Mouse (Mus musculus): ENCODE results near the gene Rspo4. TPM values are rescaled to one million over a fixed set of nuclear protein-coding genes. Genes with fewer than 3 reads are reported as not detected.

The Rspo4 gene
- not detected for polyA plus RNA-seq (2017; shearing (Covaris generic))

DNA sequence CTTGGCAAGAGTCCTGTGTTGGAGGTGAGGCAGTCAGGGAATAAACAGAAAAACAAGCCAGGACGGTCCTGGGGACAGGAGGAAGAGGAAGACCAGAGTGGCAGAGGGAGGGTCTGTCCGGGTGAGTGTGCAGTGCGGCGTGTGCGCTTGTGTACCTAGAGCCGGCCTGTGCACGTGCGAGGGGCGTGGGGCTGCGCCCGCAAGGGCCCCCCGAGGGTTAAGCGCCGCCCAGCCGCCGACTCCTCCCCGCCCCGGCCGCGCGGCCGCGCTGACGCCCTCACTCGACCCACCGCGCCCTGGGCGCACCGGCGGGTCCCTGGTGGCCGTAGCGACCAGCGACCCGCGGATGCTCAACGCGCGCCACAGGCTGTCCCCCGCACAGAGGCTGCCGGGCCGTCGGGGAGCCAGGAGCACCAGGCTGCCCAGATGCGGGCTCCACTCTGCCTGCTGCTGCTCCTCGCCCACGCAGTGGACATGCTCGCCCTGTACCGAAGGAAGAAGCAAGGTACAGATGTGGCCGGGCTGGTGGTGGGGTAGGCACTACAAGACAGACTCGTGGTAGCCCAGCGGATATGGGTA lies at the start of gene Rspo4:
Gene Rspo4, plus strand, starts transcription at position 280 of the 579 bp plus-strand sequence.
- no peak for ATAC-seq

DNA sequence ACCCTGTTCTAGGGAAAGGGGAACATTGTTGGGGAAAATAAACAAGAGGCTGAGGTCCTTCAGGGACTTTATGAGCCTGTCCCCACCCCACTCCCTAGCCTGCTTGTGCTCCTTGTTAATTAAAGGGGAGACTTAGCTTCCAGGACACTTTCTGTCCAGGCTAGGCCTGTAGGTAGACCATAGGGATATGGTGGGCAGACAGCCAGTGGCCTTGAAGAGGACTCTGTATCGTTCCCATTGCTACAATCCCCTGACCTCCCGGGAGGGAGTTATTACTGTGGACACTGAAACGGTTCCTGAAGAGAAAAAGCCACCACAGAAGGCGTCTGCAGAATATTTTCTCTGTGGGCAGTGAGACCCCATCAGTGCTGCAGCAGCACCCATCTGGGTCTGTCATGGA lies 27.1 kb upstream of the Rspo4 start:
- no peak for ATAC-seq

DNA sequence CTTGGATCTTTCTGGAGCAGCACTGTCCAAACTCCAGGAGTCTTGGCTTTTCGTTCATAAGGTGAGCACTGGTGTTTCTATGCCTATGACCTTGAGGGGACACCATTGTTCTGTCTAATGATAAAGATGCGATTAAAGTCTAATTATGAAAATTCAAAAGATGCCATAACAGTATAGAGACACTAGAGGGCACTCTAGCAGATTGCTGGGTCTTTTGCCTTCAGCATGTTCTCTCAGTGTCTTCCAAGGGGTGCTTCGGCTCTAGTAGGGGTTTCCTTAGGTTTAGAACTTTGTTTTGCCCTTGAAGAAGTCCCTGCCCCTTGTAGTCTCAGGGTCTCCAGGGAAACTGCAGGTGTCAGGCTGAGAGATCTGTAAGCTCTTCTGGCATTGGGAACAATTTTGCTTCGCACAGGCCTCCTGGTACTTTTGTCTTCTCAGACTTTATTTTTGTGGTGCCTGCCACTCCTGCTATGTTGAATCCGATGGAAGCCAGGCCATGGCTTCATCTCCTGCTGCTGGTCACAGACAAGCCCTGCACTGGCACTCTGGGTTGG lies 19.6 kb downstream of the Rspo4 start:
- no peak for ATAC-seq

DNA sequence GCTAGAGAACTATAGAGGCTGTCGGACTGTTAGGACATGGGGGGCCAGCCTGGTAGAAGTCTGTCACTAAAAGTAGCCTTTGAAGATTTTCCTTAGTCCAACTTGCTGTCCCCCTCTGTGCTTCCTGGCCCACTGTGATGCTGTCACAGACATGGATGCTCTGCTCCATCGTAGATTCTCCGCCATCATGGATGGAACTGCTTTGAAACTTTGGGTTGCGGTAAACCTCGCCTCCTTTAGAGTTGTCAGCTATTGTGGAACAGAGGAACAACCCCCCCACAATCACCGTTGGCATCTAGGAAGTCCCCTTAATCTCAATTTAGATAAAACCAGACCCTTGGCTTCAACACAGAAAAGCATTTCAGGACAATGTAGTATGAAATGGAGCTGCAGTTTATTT lies 22.2 kb downstream of the Rspo4 start:
- ATAC-seq: no peak

DNA sequence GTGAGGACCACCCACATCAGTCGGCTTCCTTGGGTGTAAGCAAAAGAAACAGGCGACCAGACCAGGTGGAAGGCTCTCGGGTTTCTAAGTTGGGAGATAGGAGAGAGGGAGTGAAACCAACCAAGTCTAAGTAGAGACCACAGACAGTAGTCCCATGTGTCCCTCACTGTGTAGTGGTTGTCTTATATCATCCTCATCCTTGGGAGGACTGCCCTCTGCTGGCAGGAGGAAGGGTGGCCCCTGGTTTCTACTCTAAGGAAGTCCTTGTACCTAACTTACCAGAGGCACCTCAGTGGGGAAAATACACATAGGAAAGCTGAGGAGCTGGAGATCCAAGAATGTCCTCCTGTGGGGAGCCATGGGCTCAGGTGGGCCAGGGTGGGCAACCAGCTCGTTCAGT lies 23.8 kb downstream of the Rspo4 start:
- ATAC-seq: no peak

DNA sequence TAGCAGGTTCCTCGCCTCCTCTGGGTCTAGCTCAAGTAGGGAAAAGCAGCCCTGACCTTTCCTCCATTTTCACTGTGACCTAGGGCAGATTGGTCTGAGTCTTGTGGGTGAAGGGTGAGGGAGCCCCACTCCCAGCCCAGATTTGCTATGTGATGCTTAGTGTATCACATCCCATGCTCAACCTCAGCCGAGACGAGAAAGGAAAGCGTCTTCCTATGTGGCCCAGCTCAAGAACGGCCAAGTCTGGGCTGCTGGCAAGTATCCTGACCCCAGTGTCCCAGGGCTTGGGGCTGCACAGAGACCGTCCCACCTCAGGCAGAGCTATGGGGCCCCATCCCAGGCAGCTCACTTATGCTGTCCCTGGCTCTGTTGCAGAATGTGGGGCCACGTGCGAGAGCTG lies 25.5 kb downstream of the Rspo4 start:
- ATAC-seq: no peak

DNA sequence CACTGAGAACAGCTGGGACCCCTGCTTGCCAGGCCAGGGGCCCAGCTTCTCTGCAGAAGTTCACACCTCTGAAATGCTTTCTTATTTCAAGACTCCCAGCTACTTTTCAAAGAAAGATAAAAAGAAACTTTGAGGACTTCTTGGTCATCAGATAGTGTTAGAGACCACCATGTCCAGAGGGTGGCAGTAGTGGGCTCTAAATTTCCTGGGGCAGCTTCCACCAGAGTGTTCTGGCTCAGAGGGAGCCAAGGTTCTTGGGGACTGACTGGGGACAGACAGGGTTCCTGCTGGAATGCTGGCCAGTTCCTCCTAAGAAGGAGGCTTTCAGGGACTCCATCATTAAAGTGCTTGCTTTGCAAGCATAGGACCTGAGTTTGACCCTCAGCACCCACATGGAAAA lies 31.8 kb downstream of the Rspo4 start:
- ATAC-seq: no peak

DNA sequence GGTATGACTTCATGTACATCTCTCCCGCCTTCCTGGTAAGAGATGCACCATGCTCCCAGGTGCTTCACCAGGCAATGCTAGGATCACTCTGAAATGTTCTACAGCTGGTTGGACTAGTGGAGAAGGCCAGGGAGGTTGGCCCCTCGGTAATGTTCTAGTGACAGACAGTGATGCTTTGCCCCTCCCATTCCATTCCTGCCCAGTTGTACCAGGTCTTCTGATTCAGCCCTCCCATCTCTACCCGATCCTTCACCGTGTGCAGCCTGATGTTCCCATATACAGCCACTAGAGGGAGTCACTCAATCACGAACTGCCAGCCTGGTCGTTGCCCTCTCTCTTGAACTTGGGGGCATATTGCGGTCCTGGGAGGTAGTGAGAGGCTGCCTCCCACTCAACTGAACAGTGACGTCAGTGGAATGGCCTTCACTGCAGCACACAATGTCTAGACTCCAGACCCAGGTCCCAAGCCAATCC lies 33.3 kb downstream of the Rspo4 start:
- peak; percentile 72 for ATAC-seq

DNA sequence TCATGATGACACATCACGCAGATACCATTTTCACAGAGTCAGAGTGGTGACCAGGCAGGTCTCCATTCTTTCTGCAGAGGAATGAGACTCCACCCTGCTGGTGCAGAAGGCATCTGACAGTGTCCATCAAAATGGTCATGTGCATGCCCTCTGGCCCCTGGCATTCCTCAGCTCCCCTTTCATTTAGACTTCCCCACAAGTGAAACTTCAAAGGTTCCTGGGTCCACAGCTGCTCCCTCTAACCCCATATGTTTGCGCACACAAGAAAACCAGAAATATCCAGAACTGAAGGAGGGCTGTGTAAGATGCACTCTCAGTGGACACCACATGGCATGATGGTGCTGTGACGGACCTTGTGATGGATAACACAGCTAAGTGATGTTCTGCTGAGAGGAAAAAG lies 35.9 kb downstream of the Rspo4 start:
- ATAC-seq: no peak

DNA sequence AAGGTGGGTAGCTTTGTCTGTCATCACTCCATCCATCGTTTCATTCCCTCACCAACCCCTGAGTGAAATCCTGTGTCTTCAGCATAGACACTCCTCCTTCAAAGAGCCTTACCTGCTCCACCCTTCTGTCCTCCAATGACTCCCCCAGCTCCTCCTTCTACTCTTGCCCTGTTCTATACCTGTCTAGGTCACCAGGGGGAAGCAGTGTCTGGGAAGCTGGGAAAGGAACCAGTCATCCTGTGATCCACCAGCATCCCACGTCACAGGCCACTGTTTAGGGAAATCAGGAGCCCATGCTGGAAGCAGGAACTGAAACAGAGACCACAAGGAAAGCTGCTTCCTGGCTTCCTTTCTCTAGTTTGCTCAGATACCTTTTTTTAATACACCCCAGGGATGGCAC lies 37.0 kb downstream of the Rspo4 start:
- no peak for ATAC-seq

DNA sequence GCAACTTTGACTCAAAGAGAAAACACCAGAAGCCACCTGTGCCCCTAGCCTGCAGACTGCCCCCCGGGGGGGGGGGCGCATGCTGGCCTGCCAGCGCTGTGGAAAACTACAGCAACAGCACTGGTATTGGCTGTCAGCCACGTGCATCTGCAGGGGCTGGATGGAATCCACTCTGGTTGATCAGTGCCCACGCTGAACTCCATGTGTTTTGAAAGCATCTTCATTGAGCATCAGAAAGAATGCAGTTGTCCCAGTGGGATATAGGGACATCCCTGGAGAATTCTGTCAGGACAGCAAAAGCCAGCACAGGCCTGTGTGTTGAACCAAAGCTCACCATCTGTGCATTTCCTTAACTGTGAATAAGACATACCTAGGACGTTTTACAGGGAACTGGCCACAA lies 48.3 kb downstream of the Rspo4 start:
- no peak for ATAC-seq

DNA sequence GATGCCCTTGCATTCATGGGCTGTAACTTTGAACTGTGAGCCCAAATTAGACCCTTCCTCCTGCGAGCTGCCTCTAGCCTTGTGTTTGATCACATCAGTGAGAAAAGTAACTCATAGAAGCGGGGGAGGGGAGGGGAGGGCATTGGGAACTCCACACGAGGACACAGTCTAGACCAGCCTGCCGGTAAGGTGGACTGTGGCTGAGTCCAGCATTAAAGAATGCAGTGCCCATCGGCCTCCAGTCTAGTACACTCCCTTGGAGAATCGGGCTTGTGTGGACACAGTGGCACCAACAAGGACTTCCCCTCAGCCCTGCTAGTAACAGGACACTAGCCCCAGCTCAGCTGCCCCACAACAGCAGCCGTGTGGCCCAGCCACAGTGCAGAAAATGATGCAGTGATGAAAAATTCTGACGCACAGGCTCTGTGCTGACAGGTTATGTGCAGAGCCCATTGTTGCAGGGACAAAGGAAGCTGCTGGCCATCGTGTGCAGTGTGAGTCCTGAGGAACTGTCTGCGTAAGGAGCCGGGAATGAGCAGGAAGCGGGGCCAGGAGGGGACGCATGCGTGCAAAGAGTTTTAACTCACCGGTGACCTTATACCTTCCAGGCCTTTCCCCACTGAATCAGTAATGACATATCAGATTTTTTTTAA lies 50.5 kb downstream of the Rspo4 start:
- no peak for ATAC-seq

DNA sequence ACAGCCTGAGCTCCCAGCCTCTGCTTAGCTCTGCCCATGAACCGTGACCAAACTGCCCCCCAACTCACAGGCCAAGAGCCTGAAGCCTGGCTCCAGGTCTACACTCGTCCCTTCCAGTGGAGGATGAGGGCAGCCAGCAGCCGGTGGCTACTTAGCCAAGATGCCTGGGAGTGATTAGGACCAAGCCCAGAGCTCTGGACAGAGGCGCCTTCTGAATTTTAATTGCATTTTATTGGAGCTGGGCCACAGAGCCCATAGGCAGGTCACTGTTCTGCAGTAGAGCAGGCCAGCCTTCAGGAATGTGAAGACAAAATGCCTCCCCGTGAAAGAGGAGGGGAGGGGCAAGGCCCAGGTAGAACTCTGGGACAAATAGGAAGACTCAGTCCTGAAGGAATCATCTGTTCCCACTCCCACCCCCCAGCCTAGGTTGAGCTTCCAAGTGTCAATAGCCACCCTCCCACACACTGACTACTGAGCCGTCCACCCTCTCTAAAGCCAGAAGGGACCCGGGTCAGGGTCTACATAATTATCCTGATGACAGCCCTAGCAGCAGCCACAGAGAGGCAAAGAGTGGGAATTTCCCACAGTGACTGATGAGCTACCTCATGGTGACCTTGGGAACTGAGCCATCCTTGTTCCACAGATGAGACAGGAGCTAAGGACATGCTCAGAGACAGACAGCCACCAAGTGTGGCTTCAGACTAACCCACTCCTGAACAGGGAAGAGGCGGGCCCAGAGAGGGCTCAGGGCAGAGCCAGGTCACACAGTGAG lies 51.7 kb downstream of the Rspo4 start:
- ATAC-seq: no peak

DNA sequence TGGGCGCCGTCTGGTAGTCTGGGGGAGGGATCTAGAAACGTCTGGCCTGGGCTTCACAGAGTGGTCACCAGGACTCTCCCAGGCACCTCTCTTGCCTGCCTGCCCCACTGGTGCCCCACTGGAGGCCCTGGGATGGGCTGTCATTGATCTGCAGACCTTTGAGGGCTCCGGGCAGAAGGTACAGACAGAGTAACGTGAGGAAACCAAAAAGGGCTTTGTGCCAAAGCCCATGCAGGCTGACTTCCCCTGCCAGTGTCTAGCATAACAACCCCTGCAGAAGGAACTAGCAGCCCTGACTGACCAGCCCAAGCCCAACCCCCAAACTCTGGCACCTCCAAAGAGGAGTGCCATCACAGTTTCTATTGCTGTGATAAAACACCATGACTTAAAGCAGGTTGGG lies 53.2 kb downstream of the Rspo4 start:
- no peak for ATAC-seq

DNA sequence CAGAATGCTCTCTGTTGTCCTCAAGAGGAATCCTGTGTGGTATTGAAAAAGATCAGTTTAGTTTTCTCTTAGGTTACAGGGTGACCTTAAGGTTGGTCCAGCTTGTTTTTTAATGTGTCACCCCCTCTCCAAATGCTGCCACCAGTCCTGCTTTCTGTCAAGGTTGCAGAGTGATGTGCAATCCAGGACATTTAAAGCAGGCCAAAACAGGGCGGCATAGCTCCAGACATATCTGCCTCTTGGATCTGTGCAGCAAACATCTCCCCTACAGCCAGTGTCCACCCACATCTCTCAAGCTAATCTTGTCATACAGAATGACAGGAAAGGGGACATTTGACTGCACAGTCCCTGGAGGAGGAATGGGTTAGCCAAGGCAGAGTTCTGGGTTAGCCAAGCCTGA lies 55.4 kb downstream of the Rspo4 start:
- no peak for ATAC-seq

DNA sequence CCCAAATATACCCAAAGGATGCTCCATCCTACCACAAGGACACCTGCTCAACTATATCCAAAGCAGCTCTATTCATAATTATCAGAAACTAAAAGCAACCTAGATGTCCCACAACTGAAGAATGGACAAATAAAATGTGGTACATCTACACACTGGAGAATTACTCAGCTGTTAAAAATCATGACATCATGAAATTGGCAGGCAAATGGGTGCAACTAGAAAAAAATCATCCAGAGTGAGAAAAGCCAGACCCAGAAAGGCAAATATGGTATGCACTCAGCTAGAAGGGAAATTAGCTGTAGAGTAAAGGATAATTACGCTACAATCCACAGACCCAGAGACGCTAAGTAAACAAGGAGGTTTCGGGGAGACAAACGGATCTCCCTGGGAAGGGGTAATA lies 58.1 kb downstream of the Rspo4 start:
- ATAC-seq: no peak

DNA sequence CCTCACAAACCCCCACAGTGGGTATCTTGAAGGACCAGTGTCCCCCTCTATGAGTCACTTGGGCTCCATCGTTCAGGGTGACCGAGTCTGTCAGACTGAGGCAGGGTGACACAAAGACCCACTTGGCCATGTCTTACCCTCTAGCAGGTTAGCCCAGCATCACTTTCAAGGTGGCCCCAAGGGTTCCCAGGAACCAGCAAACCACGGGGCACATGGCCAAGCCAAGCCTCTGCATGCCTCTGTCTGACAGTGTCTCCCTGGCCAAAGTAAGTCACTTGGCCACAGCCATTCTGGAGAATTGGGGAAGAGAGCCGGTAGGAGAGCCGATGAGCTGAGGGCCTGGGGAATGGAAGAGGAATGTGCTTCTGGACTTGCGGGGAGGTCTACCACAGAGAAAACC lies 60.5 kb downstream of the Rspo4 start:
- no peak for ATAC-seq

DNA sequence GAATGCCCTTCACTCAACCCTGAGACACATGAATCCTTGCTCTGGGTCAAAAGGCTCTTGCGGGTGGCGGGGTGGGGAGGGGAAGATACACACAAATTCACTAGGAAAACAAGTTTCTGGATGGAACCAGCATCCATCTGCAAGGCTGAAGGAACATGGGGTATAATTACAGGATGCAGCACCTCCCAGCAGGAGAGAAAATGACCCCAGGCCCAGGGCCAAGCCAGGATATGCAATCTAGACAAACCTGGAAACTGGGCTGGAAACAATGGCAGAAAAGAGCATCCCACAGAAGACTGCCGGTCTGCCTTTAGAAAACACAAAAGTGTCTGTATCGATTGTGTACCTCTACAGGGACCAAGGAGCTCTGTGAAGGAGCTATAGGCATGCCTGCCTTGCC lies 61.2 kb downstream of the Rspo4 start:
- no peak for ATAC-seq

DNA sequence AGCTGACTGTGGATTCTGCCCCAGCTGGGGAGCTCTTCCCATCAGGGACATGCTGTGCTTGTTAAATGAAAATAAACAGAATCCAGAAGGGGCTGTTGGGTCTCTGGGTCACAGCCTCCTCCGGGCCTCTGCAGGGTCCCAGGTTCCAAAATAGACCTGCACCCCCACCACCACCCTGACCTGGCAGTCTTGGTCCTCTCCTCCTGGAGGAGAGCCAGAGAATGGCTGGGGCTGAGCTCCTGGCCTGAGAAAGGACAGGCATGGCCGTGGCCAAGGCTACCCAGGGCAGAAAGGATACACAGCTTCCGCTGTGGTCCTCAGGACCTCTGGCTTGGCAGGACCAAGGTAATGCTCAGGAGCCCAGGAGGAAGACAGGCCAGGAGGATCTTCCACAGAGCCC lies 61.9 kb downstream of the Rspo4 start:
- ATAC-seq: no peak

DNA sequence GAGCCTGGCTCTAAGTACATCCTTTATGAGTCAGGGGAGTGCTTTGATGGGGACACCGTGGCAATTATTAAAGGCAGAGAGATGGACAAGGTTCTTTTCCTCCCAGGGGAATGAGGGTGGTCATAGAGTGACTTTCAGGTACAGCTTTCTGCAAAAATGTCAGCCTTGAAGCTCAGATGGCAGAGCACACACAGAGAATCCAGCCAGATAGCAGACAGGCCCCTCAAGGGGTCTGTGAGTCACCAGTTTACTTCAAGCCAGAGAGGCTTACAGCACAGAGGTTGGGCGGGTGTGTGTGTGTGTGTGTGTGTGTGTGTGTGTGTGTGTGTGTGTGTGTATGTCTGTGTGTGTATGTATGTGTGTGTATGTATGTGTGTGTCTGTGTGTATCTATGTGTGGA lies 64.3 kb downstream of the Rspo4 start:
- no peak for ATAC-seq

DNA sequence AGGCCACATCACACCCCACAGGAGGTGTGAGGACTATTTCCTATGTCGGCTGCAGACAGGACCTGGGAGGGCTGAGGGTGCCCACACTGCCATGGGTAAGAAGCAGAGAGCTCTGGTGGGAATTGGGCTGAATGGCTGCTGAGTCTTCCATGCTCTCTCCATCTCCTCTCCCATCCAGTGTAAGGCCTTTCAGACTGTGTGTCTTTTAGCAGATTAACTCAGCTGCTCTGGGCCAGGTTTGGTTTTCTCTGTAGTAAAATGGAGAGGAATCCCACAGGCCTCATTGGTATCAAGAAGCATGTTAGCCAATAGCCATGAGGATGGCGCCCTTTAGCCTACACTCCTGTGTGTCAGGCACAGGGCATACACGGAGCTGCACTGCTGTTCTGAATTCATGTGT lies 66.7 kb downstream of the Rspo4 start:
- ATAC-seq: no peak

DNA sequence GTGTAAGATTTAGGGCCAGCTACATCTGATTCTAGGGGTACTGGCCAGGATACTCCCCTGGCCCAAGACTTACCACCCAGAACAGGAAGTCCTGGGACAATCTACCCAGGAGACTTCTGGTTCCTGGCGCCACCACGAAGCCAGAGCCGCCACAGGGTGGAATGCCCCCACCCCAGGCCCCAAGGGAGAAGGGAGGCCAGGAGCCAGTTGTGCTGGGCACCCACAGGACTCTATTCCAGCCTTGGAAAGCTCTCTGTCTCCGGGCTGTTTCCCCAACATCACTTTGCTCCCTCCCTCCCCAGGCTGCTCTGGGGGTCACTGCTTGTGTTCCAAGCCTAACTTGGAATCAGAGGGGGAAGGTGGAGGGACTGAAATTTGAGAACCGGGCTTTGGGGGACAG lies 67.8 kb downstream of the Rspo4 start:
- ATAC-seq: no peak

DNA sequence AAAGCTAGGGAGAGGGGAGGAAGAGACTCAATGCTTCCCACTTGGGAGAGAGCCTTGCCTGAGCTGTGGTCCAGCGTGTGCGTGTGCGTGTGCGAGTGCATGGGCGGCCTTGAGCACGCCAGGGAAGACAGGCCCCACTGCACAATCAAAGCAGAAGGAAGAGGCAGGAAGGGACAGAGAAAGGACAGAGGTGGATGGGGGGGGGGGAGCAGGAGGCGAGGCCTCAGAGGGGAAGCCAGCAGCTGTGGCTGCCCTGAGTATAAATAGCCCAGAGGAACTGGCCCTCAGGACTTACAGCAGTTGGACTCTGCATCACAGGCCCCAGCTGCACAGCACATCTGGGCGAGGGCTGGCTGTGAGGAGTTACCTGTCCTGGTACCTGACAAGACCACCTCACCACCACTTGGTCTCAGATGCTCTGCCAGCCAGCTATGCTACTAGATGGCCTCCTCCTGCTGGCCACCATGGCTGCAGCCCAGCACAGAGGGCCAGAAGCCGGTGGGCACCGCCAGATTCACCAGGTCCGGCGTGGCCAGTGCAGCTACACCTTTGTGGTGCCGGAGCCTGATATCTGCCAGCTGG lies 68.3 kb downstream of the Rspo4 start, which contains the start of gene Angpt4:
Gene Angpt4, plus strand, starts transcription at position 292 of the 582 bp plus-strand sequence.
- ATAC-seq: no peak

Measured in inflammation-experienced regulatory T-cells, adult 6 months (primary cell).